Mouse (Mus musculus) embryonic stem cell, embryonic (primary cell): Measurements from ENCODE around the gene Sorcs2.

Experiments
- CTCF ChIA-PET, 4 experiments: fragments of 300-600 bp in 2 of 4; fragments of 350-600 bp in 2 of 4; sonication (Branson Sonifier 250); formaldehyde crosslinking; loops; one replicate each; lab custom pipeline; 2022; ENCODE audit warnings: inconsistent platforms in 2 of 4; lab: Charles Lee
- POLR2A ChIA-PET, 4 experiments: fragments of 300-600 bp in 2 of 4; fragments of 350-600 bp in 2 of 4; sonication (Branson Sonifier 250); formaldehyde crosslinking; loops; one replicate each; lab custom pipeline; 2022; ENCODE audit warnings: antibody characterized with exemption in 4 of 4, inconsistent platforms in 1 of 4; lab: Charles Lee

The Sorcs2 gene

DNA sequence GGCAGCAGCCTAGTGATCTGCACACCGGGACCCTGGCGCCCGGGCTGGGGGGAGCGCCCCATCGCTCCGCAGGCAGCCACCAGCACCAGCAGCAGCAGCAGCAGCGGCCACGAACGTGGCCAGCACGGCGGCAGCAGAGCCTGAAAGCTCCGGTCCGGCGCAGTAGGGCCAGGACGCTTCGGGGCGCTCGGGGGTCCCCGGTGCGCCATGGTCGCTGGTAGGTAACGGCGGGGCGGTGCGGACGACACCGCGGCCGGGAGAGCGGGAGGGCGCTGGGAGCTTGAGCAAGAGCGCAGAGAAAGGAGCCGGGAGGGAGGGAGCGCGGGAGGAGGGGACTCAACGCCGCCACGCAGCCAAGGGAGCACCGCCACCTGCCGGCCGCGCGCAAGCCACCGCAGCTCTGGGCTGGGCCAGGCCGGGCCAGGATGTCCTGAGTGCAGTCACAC is at the start of gene Sorcs2:
Gene Sorcs2 (minus strand): TSS at position 303 of the 446 bp plus-strand sequence.
- POLR2A ChIA-PET, result interaction anchor here in 3 of 4 experiments (1.0 to 1.4 kb wide), 5 partner anchors 74 to 416 kb away, joined by 3 to 5 read pairs (median 3); no protein-coding TSS in a partner anchor
- CTCF ChIA-PET, result interaction anchor here (0.6 to 8.4 kb wide), 87 partner anchors 8 to 1342 kb away, joined by 3 to 152 read pairs (median 4); partner anchors contain the start of genes Grpel1 (in 2 of the 4) and Man2b2 (in 1 of the 4)

DNA sequence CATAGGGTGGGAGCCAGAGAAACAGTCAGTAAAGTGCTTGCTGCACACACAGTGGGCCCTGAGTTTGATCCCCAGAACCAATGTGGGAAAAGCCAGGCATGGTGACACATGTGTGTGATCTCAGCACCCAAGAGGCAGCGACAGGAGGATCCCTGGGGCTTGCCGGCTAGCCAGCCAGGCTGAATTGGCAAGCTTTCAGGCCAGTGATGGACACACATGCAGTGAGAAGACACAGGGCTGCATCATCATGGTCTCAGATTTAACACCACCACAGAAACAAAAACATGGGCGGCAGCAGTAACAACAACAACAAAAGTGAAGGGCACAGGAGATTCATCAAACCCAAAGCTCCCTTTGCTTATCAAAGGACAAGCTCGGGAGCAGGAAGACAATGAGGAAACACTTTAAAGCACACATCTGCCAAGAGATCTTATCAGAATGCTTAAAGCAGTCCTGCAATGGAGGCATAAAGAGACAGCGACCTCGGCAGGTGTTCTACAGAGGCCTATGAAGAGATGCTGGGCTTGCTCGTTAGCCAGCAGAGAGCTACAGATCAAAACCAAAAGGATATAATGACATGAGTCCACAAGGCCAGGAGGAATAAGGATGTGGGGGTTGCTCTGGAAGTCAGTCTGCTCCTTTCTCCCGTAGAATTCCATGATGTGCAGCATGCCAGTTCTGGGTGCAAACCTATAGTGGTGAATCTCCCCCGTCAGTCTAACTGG is 48.4 kb upstream of the Sorcs2 start:
- CTCF ChIA-PET, result no interaction called here
- POLR2A ChIA-PET, result interaction anchor here in 3 of 4 experiments (0.6 to 2.8 kb wide), 8 partner anchors 9 to 221 kb away, joined by 3 to 12 read pairs (median 3); partner anchors contain the start of gene Grpel1 (in 2 of the 3)

DNA sequence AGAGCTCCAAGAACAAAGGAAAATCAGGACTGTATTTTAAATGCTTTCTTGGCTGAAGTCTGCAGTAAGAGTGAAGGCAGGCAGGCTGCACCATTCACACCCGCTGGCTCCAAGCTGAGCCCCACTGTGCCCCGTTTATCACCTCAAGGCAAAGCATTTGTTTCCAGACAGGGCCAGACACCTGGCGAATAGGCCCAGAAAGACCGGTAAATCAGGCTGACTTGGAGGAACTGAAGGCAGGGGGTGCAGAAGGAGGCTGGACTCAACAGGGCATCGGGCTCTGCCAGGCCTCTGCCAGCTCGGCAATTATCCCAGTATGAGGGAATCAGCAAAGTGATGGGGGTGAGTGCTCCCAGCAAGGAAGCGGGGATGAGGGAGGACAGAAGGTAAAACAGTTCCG is 47.1 kb upstream of the Sorcs2 start:
- ChIA-PET POLR2A (interaction anchor here in 3 of 4 experiments (0.6 to 2.8 kb wide), 7 partner anchors 8 to 714 kb away, joined by 3 to 12 read pairs (median 4); partner anchors contain the start of gene Grpel1 (in 1 of the 3)), CTCF (no interaction called here)

DNA sequence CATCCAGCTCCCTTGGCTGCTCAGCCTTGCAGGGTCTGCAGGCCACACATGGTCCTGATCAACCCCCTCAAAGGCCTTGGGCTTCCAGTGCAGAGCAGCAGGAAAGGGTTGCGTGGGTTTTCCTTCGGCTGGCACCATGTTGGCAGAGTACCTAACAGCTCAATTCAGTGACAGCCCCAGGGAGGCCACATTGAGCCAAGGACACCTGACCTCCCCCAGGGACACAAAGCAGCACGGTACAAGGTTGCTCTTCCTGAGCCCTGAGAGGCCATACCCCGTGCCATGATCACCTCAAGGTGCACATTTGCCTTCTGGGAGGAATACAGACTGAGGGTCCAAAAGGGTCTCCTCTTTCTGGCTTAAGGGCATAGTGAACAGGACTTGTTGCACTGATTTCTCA is 46.7 kb upstream of the Sorcs2 start:
- CTCF ChIA-PET, result no interaction called here
- POLR2A ChIA-PET, result interaction anchor here in 2 of 4 experiments (1.0 to 2.8 kb wide), 4 partner anchors 8 to 267 kb away, joined by 3 to 12 read pairs (median 4); partner anchors contain the start of gene Grpel1 (in 1 of the 2)

DNA sequence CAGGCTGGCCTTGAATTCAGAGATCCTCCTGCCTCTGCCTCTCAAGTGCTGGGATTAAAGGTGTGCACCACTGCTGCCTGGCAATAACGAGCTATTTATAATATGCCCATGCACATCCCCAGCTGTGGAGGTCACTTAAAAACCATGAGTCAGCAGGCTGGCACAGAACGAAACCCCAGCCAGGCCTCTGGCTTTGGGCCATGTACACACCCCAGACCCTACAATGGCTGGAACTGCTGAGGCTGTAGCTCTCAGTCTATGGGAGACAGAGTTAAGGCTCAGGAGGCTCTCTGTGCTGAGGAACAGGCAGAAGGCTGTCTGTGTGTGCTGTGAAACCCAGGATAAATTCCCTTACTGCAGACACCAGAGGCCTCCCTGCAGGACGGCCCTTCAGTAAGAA is 42.8 kb upstream of the Sorcs2 start:
- CTCF ChIA-PET, result interaction anchor here in 1 of 4 experiments (0.5 kb wide), 1 partner anchor 43 kb away, joined by 3 read pairs; the partner anchor contains the start of gene Sorcs2
- POLR2A ChIA-PET, result interaction anchor here in 3 of 4 experiments (0.7 to 1.1 kb wide), 3 partner anchors 10 to 24 kb away, joined by 3 to 5 read pairs (median 3); partner anchors contain the start of gene Grpel1 (in 2 of the 3)

DNA sequence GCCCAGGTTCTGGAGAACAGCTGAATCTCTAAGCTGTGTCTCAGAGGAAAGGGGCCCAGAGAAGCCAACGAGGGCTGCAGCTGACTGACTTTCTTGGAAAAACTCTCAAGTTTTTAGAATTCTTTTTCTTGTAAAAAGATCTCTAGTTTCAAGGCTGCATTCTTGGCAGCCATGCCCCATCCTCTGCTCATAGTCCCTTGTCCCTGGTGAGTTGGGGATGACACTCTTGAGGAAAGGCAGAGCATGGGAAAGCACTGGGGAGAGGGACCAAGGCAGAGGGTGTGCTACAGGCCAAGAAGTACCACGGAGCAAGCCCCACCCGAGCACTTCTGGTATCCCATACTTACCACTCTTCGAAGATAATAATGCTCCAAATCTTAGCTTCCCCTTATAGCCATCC is 38.9 kb upstream of the Sorcs2 start:
- POLR2A ChIA-PET, result interaction anchor here in 2 of 4 experiments (1.3 to 1.5 kb wide), 2 partner anchors 9 to 22 kb away, joined by 3 to 5 read pairs; no protein-coding TSS in a partner anchor
- CTCF ChIA-PET, result interaction anchor here in 2 of 4 experiments (0.9 to 1.0 kb wide), 2 partner anchors 41 to 455 kb away, joined by 3 read pairs; no protein-coding TSS in a partner anchor

DNA sequence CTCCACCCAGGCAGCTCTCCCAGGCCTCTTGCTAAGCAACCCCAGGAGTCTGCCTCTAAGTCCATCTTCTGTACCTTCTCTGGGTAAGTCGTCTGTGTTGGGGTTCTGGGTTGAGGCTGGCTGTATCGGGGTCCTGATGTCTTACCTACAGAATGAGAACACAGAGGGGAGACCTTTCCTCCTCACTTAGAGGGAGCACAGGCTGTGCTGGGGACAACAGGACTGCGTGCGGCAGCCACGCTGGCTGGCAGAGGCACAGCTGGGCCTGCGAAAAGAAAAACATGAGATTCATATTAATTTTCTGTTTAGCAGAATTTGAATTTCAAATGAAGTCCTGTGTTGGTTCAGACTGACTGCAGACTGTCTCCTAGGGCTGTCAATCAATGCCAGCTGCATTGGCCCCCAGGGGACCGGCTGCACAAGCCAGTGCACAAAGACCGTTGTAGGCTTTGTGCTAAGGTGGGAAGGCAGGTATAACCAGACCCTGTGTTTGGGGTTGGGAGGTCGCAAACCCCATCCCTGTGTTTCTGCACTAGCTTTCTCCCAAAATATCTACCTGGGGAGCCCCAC is 36.5 kb upstream of the Sorcs2 start:
- CTCF ChIA-PET, result interaction anchor here in 1 of 4 experiments (0.5 to 1.0 kb wide), 2 partner anchors 285 to 308 kb away, joined by 3 to 6 read pairs; no protein-coding TSS in a partner anchor
- POLR2A ChIA-PET, result interaction anchor here in 1 of 4 experiments (0.8 to 1.5 kb wide), 3 partner anchors 11 to 19 kb away, joined by 3 read pairs; no protein-coding TSS in a partner anchor

DNA sequence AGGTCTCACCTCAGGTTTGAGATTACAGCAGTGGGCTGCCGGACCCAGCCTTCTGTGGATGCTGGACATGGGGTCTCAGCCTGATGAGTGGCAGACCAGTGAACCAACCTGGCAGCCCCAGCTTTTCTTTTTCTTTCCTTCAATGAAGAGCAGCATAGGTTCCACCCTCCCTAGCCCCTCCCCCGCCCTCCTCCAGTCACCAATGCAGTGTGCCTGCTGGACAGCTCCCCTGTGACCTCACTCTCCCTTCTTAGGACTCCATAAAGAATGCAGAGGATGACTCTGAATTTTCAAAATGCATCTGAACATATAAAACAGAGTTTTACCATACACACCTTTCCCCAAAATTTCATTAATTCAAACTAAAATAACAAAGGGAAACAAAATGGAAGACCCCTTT is 33.8 kb upstream of the Sorcs2 start:
- ChIA-PET POLR2A (interaction anchor here in 3 of 4 experiments (0.6 to 1.1 kb wide), 3 partner anchors 33 to 772 kb away, joined by 3 to 4 read pairs (median 3); partner anchors contain the start of gene Grpel1 (in 1 of the 3)), CTCF (interaction anchor here in 2 of 4 experiments (0.6 to 1.3 kb wide), 5 partner anchors 19 to 875 kb away, joined by 3 to 17 read pairs (median 3); no protein-coding TSS in a partner anchor)

DNA sequence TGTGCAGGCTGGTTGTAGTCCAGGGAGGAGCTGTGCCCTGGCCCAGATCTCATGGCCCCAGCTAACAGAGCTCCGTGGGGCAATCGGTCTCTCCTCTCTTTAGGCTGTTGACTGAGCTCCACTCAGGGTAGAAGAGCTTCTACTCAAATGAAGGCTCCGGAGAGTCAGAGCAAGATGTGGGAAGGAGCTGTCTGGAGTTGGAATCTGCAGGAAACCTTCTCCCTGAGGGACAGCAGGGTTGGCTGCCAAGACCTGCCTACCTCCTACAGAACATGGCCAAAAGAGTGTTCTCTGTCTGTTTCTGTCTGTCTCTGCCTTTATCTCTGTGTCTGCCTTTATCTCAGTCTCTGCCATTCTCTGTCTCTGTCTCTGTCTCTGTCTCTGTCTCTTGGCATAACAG is 31.6 kb upstream of the Sorcs2 start:
- ChIA-PET POLR2A (interaction anchor here in 1 of 4 experiments (1.3 to 1.6 kb wide), 2 partner anchors 35 to 447 kb away, joined by 3 to 4 read pairs; partner anchors contain the start of gene Grpel1), CTCF (interaction anchor here in 2 of 4 experiments (0.7 to 1.4 kb wide), 2 partner anchors 145 to 395 kb away, joined by 3 to 4 read pairs; no protein-coding TSS in a partner anchor)

DNA sequence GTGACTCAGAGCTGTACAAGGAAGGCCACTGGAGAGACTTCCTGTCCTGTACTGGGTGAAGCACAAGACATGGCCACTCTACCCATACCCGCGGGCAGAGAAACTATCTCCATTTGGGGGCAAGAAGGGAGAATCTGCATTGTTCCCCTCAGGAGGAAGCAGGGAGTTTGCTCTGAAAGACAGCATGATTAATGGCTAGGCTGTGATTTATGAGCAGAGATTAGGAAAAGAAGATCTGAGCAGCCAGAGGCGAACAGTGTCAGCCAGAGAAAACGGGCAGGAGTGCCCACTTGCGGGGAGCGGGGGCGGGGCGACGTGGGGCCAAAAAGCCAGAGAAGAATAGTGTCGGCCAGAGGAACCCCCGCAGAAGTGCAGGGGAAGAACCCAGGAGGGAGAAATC is 29.9 kb upstream of the Sorcs2 start:
- CTCF ChIA-PET, result no interaction called here
- POLR2A ChIA-PET, result no interaction called here

DNA sequence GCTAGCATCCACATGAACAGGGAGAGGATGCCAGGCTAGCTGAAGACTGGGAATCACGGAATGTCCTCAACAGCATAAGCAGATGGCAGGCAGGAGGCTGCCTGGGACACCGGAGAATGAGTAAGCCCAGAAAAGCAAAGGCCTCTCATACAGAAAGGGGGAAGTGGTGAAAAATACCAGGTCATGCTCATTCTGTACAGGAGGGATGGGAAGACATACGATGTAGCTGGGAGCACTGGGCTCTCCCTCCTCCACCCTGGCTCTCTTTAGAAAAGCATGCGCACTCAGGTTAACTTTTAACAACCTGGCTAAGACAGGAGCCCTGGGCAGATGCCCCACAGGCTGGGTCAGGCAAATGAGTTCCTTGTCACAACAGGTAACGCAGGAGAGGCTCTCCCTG is 28.5 kb upstream of the Sorcs2 start:
- ChIA-PET CTCF (no interaction called here), POLR2A (interaction anchor here in 1 of 4 experiments (1.8 kb wide), 1 partner anchor 12 kb away, joined by 5 read pairs; no protein-coding TSS in a partner anchor)

DNA sequence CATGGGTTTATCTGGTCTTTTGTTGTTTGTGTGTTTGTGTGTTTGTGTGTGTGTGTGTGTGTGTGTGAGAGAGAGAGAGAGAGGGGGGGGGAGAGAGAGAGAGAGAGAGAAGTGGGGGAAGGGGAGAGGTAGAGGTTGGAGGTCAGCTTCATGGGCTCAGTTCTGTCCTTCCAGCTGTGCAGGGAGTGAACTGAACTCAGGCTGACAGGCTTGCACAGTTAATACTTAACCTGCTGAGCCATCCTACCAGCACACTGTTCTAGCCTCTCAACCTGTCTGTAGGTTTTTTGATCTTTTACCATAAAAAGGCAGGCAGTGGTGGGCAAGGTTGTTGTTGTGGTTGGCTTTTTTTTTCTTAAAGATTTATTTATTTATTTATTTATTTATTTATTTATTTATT is 26.7 kb upstream of the Sorcs2 start:
- ChIA-PET POLR2A (interaction anchor here in 1 of 4 experiments (0.7 kb wide), 1 partner anchor 215 kb away, joined by 3 read pairs; no protein-coding TSS in a partner anchor), CTCF (no interaction called here)

DNA sequence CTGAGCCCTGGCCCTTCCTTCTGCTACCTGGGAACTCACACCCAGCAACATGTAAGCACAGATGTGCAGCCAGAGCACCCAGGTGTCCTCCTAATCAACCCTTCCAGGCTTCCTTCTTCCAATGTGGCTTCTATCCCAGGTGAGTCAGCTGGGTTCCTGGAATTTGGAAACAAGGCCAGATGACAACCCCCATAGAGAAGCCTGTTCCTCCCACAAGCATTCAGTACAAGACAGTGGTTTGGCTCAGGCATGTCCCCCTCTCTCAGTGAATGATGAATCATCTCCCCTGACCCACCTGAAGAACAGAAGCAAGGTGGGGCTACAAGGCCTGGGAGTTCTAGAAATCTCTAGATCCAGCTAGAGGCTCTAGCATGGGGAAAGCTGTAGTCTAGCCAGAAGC is 24.8 kb upstream of the Sorcs2 start:
- POLR2A ChIA-PET, result interaction anchor here in 1 of 4 experiments (1.4 kb wide), 1 partner anchor 117 kb away, joined by 4 read pairs; no protein-coding TSS in a partner anchor
- CTCF ChIA-PET, result no interaction called here

DNA sequence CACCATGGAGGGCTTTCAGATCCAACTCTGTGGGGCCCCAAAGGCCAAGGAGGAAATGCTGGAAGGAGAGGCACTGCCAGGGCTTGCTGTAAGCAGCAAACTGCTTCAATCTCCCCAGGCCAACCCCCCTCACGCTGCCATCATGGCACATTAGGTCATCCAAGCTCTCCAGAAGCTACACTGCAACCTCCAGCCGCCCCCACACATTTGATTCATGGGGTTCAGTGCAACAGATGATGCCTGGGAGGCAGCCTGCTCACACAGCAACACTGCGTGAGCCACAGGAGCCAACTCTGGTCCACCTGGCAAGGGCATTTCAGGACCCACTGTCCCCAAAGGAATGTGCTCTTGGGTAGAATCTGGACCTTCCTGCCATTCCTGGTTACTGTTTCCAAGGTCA is 21.9 kb upstream of the Sorcs2 start:
- ChIA-PET CTCF (interaction anchor here in 1 of 4 experiments (0.6 kb wide), 1 partner anchor 332 kb away, joined by 11 read pairs; no protein-coding TSS in a partner anchor), POLR2A (no interaction called here)

DNA sequence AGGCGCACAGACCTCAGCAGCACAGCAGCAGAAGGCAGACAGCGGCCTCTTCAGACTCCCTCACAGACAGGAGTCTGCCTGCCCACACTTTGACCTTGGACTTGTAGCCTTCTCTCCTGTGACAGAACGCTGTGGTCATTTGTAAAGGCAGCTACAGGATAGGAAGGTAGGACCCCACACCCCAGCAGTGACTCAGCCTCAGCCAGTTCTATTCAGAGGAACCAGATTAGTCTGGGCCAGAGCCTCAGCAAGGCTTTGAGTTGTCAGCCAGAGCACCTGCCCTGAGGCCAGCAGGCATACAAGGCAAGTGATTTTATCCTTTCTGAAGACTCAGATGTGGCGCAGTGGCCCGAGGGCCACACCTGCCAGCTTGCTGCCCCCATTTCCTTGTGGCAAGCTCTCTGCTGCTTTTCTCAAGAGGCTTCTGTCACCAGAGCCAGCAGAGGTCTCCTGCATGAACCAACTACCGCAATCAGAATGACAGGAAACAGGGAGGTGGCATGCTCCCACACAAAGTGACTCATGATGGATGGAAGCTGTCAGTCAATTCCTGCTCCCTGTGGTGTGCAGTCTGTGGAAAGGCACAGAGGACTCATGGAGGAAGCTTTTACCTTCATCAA is 16.9 kb upstream of the Sorcs2 start:
- POLR2A ChIA-PET, result interaction anchor here in 2 of 4 experiments (1.0 to 1.6 kb wide), 3 partner anchors 12 to 22 kb away, joined by 3 to 5 read pairs (median 3); no protein-coding TSS in a partner anchor
- CTCF ChIA-PET, result interaction anchor here in 2 of 4 experiments (0.6 to 1.4 kb wide), 5 partner anchors 49 to 1786 kb away, joined by 3 to 5 read pairs (median 3); no protein-coding TSS in a partner anchor

DNA sequence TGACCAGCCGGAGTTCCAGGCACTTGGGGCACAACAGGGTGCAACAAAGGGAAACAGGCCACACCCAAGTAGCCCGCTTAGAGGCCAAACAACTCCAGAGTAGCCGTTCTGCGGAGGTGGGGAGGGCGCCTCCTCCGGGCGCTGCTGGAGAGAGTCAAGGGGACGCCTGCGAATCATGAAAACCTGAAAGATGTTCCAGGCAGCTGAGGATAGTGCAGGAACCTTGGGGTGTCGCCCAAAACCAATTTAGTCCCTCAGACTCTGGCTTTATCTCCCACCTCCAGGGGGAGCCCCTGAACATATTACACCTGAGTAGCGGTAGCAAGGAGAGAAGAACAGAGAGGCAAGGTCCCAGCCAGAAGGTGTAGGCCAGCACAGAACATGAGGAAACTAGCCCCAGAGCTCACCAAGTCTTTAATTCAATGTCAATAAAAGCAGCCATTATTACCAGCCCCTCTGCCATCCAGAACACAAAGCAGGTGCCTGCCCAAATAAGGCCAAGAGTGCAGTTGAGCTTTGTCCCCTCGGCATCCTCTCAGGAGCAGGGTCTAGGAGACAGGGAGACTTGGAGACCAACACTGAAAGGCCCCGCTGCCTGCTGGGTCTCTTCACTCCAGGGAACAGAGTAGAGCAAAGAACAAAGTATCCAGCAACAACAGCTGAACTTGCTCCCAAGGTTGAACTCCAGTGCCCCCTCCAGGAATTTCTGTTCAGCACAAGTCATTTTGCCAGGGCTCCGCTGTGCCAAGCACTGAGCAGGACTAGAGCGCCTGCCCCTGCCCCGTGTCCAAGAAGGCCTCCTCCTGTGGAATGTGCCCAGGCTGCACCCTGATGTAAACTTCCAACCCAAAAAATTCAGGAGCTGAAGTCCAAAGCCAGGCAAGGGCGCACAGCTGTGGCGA is 775 bp upstream of the Sorcs2 start:
- CTCF ChIA-PET, result interaction anchor here (0.6 to 8.4 kb wide), 88 partner anchors 9 to 614 kb away, joined by 3 to 152 read pairs (median 4); partner anchors contain the start of genes Grpel1 (in 2 of the 4) and Man2b2 (in 1 of the 4)
- POLR2A ChIA-PET, result interaction anchor here in 3 of 4 experiments (0.7 to 1.4 kb wide), 11 partner anchors 66 to 1862 kb away, joined by 3 to 17 read pairs (median 3); partner anchors contain the start of gene Grpel1 (in 1 of the 3)
